Mouse (Mus musculus) kidney, adult 2 months (tissue): Measurements from ENCODE around the gene Tfdp2. TPM values are rescaled to one million over a fixed set of nuclear protein-coding genes. Genes with fewer than 3 reads are reported as not detected.

Experiments
- DNase-seq: peaks from one replicate; pipeline ENCODE4 v3.0.0; 2021
- H3K27ac ChIP-seq: fragments of 200-500 bp; 2 replicates; pipeline ENCODE4 v1.5.1; 2012; ENCODE audit warnings: low read depth, low read length, control low read depth, inconsistent platforms; ENCODE audit not compliant: insufficient read depth
- H3K27me3 ChIP-seq: fragments of 200-500 bp; replicated peaks from 2 replicates; pipeline ENCODE4 v1.6.1; 2012; ENCODE audit warnings: mild to moderate bottlenecking, moderate library complexity, low read length, inconsistent platforms; ENCODE audit not compliant: control insufficient read depth, insufficient read depth
- H3K36me3 ChIP-seq: fragments of 200-500 bp; 2 replicates; pipeline ENCODE4 v1.6.1; 2012; ENCODE audit warnings: mild to moderate bottlenecking, moderate library complexity, low read length, inconsistent platforms; ENCODE audit not compliant: control insufficient read depth, insufficient read depth
- H3K4me1 ChIP-seq: fragments of 200-500 bp; 2 replicates; pipeline ENCODE4 v1.6.1; 2011; ENCODE audit warnings: low read length; ENCODE audit not compliant: control insufficient read depth, insufficient read depth
- H3K4me3 ChIP-seq: fragments of 200-500 bp; 2 replicates; pipeline ENCODE4 v1.5.1; 2011; ENCODE audit warnings: mild to moderate bottlenecking, low read depth, low read length, control low read depth; ENCODE audit not compliant: insufficient read depth
- CTCF ChIP-seq: fragments of 200-500 bp; conservative IDR thresholded peaks from 2 replicates; pipeline ENCODE4 v1.5.1; 2011; ENCODE audit warnings: low read depth, mild to moderate bottlenecking, control low read depth, low read length, moderate library complexity, mixed read lengths; ENCODE audit not compliant: insufficient read depth, insufficient read length
- POLR2A ChIP-seq: fragments of 200-500 bp; IDR thresholded peaks from one replicate; pipeline ENCODE4 v1.6.1; 2011; ENCODE audit warnings: low read depth, low read length, control low read depth
- WGBS: fragments of 180-500 bp; shearing (Covaris S2); methylation state at CpG from one replicate; pipeline ENCODE4 v1.1.7; 2018; 5-methylcytosine and 5-hydroxymethylcytosine counted together
- polyA plus RNA-seq: library from polyadenylated mRNA; depleted of rRNA; stranded (reverse); fragments of >200 nt; gene quantifications from 2 replicates; pipeline ENCODE4 v1.2.3, GENCODE M21; 2012

The Tfdp2 gene
- polyA plus RNA-seq, 1 experiment: 14.7 TPM

DNA sequence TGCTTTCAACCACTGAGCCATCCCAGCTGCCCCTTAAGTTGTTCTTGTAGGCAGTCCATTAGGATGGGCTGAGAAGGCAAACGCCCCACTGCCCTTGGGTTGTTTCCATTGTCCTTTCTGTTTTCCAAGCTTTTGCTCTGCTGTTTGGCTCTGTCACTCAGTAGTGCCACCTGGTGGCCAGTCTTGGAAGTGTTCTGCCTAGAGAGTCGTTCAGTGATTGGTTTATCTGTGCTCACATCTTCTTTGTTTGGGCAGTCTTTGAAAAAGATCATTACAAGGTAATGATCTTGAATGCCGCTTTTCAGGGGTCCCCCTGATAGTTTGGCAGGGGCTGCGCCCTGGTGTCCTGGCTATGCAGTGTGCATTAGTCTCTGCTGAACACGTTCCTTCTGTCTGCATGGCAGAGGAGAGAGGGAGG, 28.9 kb upstream of the Tfdp2 start:
- DNase-seq: peak; percentile 70
- TF ChIP-seq CTCF: peak; percentile 86
- TF ChIP-seq POLR2A: no peak
- Histone ChIP-seq H3K4me3 (no peak overlapping the region), H3K27me3 (no peaks in the 10 kb centered on the region), H3K27ac (no peak overlapping the region), H3K4me1 (no peaks in the 10 kb centered on the region), H3K36me3 (peaks cover 4% of the 10 kb centered on the region)
- WGBS: 39% methylated on average over 5 of the region's 5 CpGs

DNA sequence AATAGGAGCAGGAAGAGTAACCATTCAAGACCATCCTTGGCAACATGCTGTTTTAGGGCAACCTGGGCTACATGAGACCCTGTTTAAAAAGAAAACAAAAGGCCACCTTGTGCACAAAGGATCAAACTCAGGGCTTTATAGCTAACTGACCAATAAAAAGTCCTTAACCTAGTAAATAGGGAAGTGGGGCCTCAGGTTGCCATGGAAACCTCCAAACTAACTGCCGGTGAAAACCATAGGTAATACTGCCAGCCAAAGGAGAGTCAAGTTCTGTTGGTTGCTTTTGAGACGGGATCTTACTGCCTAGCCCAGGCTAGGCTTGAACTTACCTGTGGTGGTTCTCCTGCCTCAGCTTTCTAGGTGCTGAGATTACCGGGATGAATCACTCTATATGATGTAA, 25.5 kb upstream of the Tfdp2 start:
- WGBS: 77% methylated on average over 3 of the region's 3 CpGs
- Histone ChIP-seq H3K4me3 (no peak overlapping the region), H3K27ac (no peak overlapping the region), H3K4me1 (no peaks in the 10 kb centered on the region), H3K27me3 (no peaks in the 10 kb centered on the region), H3K36me3 (peaks cover 4% of the 10 kb centered on the region)
- no peak for DNase-seq
- TF ChIP-seq CTCF (no peak), POLR2A (no peak)

DNA sequence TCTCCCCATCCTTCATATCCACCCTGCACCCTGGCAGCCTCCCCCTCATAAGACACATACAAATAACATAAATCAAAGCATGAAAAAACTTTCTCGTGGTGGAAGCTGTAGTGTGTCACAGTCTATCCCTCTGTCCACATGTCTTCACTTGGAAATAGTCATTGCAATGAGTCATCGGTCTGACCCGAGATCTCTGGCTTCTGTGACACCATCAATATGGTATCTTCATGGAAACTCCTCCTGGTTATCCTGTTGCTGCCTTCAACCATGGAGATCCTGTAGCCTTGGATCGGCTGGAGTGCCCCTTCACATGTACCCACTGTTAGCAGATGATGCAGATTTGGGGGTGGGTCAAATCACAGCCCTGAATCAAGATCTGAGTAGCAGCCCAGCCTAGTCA, 11.2 kb upstream of the Tfdp2 start:
- no peaks in the 10 kb centered on the region for H3K4me1 ChIP-seq
- H3K4me3 ChIP-seq: no peak overlapping the region
- H3K27me3 ChIP-seq: no peaks in the 10 kb centered on the region
- DNase-seq: no peak
- TF ChIP-seq CTCF: no peak
- no peak overlapping the region for H3K27ac ChIP-seq
- WGBS: 81% methylated on average over 4 of the region's 4 CpGs
- no peaks in the 10 kb centered on the region; the same call in none of the 2 replicates for H3K36me3 ChIP-seq

- H3K4me1 ChIP-seq: no peaks in the 10 kb centered on the region
- DNase-seq: no peak
- WGBS: 70% methylated on average over 7 of the region's 7 CpGs
- H3K27me3 ChIP-seq: no peaks in the 10 kb centered on the region
- TF ChIP-seq CTCF (no peak), POLR2A (no peak)
- H3K36me3 ChIP-seq: no peaks in the 10 kb centered on the region; the same call in none of the 2 replicates
- H3K27ac ChIP-seq: no peak overlapping the region
- H3K4me3 ChIP-seq: no peak overlapping the region
These were observed 9.4 kb upstream of the Tfdp2 start for GRCm38 (mm10) chr9:96186701-96187100.

- Histone ChIP-seq H3K27me3 (no peaks in the 10 kb centered on the region), H3K4me3 (peak overlapping the region; percentile 85), H3K36me3 (no peaks in the 10 kb centered on the region), H3K4me1 (peaks cover 7% of the 10 kb centered on the region; the same call in 1 of the 2 replicates), H3K27ac (peak overlapping the region; percentile 83)
- WGBS: under 1% methylated on average over 20 of the region's 20 CpGs
- TF ChIP-seq POLR2A (no peak), CTCF (peak; percentile 38; the same call in 1 of the 2 replicates)
- DNase-seq: peak; percentile 57
These were observed 634 bp downstream of the Tfdp2 start for GRCm38 (mm10) chr9:96196636-96197181.

- Histone ChIP-seq H3K4me3 (no peak overlapping the region), H3K27me3 (no peaks in the 10 kb centered on the region), H3K27ac (no peak overlapping the region), H3K4me1 (peaks cover 7% of the 10 kb centered on the region; the same call in 1 of the 2 replicates), H3K36me3 (no peaks in the 10 kb centered on the region)
- DNase-seq: no peak
- WGBS: 58% methylated on average over 9 of the region's 9 CpGs
- TF ChIP-seq POLR2A (no peak), CTCF (no peak)
These were observed 1.7 kb downstream of the Tfdp2 start for GRCm38 (mm10) chr9:96197806-96198205.

GRCm38 (mm10) chr9:96203663-96204062, 7.6 kb downstream of the Tfdp2 start:
- WGBS: 92% methylated on average over 3 of the region's 3 CpGs
- DNase-seq: no peak
- no peaks in the 10 kb centered on the region for H3K27me3 ChIP-seq
- no peak overlapping the region for H3K4me3 ChIP-seq
- H3K4me1 ChIP-seq: no peaks in the 10 kb centered on the region
- peaks cover 1% of the 10 kb centered on the region; the same call in 1 of the 2 replicates for H3K36me3 ChIP-seq
- H3K27ac ChIP-seq: no peak overlapping the region
- TF ChIP-seq CTCF (no peak), POLR2A (no peak)

- 98% methylated on average over 3 of the region's 3 CpGs for WGBS
- TF ChIP-seq POLR2A (no peak), CTCF (no peak)
These were observed 11.4 kb downstream of the Tfdp2 start for GRCm38 (mm10) chr9:96207428-96207827.

More at GRCm38 (mm10) chr9:96207428-96207827, 11.4 kb downstream of the Tfdp2 start:
- no peak for DNase-seq
- peaks cover 1% of the 10 kb centered on the region; the same call in 1 of the 2 replicates for H3K36me3 ChIP-seq
- H3K27ac ChIP-seq: no peak overlapping the region
- no peaks in the 10 kb centered on the region for H3K4me1 ChIP-seq
- H3K4me3 ChIP-seq: no peak overlapping the region
- H3K27me3 ChIP-seq: no peaks in the 10 kb centered on the region
